Mouse (Mus musculus) forebrain, embryonic 12.5 days (tissue): ENCODE results near the gene Rnft1. TPM values are rescaled to one million over a fixed set of nuclear protein-coding genes. Genes with fewer than 3 reads are reported as not detected.
"Not testable (repeated sequence)": the region's sequence is repeated elsewhere in the genome, so short reads cannot be mapped to it uniquely, and the experiment has no call there.

Experiments
- ATAC-seq: fragments of 200-750 bp; cut with Nextera tagmentation; 2 replicates; pipeline ENCODE4 v1.8.0; 2017; ENCODE audit warnings: moderate TSS enrichment; ENCODE audit not compliant: low FRiP score
- H3K27ac ChIP-seq: fragments of 300-500 bp; sonication (generic); 2 replicates; pipeline ENCODE4 v1.5.1; 2016; ENCODE audit warnings: mild to moderate bottlenecking
- H3K27me3 ChIP-seq: fragments of 300-500 bp; sonication (generic); 2 replicates; pipeline ENCODE4 v1.6.1; 2016; ENCODE audit warnings: mild to moderate bottlenecking
- H3K36me3 ChIP-seq: fragments of 300-500 bp; sonication (generic); replicated peaks from 2 replicates; pipeline ENCODE4 v1.6.1; 2016; ENCODE audit warnings: mild to moderate bottlenecking
- H3K4me1 ChIP-seq: fragments of 300-500 bp; sonication (generic); 2 replicates; pipeline ENCODE4 v1.6.1; 2016
- H3K4me2 ChIP-seq: fragments of 300-500 bp; sonication (generic); 2 replicates; pipeline ENCODE4 v1.6.1; 2016; ENCODE audit warnings: mild to moderate bottlenecking, moderate library complexity
- H3K4me3 ChIP-seq: fragments of 300-500 bp; sonication (generic); replicated peaks from 2 replicates; pipeline ENCODE4 v1.5.1; 2016; ENCODE audit warnings: mild to moderate bottlenecking
- H3K9ac ChIP-seq: fragments of 300-500 bp; sonication (generic); 2 replicates; pipeline ENCODE4 v1.6.1; 2016; ENCODE audit warnings: mild to moderate bottlenecking
- H3K9me3 ChIP-seq: fragments of 300-500 bp; sonication (generic); 2 replicates; pipeline ENCODE4 v1.6.1; 2016
- WGBS: fragments of 180-500 bp; shearing (Covaris S2); methylation state at CpG from one replicate; pipeline ENCODE4 v1.1.7; 2016; 5-methylcytosine and 5-hydroxymethylcytosine counted together
- polyA plus RNA-seq: library from polyadenylated mRNA; unstranded; fragments of >200 nt; fragmentation: Nextera tagmentation; extraction: Ambion mirVana; gene quantifications from 2 replicates; pipeline ENCODE4 v1.2.1, GENCODE M21; 2016

Gene Rnft1
- polyA plus RNA-seq: 19.4 and 22.6 TPM in 2 replicates

DNA sequence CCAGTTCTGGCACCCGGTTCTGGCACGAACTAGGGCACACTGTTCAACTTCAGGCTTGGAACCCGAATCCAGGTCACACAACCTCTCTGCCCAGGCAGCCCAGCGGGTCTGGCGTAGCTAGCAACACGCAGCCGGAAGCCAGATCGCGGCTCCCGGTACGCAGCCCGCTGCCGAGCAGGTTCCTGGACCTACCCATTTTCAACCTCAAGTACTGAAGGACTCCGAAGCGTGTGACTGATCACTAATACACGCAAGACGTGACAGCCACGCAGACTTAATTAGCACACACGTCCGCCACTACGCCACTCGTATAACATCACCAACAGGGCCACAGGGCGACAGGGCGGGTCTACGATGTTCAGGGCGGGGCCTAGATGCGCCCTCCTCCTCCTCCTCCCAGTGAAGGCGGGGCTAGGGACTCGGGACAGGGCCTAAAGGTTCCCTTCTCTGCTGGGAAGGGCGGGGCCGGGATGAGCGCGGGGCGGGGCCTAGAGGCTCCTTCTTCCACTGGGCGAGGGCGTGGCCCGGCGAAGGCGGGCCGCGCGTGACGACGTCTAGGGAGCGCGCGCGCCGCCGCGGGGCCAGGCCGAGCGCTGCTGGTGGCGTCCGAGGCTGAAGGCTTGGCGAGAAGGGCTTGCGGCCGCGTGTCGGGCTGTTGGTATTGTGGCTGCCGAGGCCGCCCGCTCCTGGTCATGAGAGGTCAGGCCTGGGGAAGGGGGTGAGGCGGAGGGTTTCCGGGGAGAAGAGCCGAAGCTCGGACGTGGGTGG, at the start of gene Rnft1:
Rnft1 (plus strand) TSS at position 557 of the 768 bp plus-strand sequence.
- Histone ChIP-seq H3K36me3 (0 out of 2 replicates have a peak, but pooled peaks cover under 1% of the 10 kb centered on the region), H3K27me3 (peaks cover 10% of the 10 kb centered on the region; the same call in 1 of the 2 replicates), H3K9me3 (no peaks in the 10 kb centered on the region), H3K4me3 (peak within 1 kb of the TSS; percentile 66), H3K27ac (peak within 1 kb of the TSS; percentile 68), H3K4me1 (peaks cover 11% of the 10 kb centered on the region), H3K4me2 (peak within 1 kb of the TSS; percentile 77), H3K9ac (peak within 1 kb of the TSS; percentile 71)
- peak; percentile 98 for ATAC-seq
- under 1% methylated on average over 67 of the region's 68 CpGs for WGBS

DNA sequence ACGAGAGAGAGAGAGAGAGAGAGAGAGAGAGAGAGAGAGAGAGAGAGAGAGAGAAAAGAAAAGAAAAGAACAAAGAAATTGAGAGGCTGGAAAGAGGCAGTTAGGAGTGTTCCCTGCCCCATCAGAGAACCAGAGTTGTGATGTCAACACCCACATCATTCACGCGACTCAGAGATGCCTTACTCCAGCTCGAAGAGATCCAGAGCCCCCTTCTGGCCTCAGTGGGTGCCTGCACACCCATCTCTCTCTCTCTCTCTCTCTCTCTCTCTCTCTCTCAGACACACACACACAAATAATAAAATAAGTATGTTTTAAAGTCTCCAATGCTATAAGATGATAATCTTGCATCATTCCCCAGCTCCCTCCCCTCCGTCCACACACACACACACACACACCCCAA, 47.6 kb upstream of the Rnft1 start:
- H3K36me3 ChIP-seq: no peaks in the 10 kb centered on the region
- no peaks in the 10 kb centered on the region for H3K4me1 ChIP-seq
- H3K4me3 ChIP-seq: no peak overlapping the region
- H3K9me3 ChIP-seq: no peaks in the 10 kb centered on the region
- no peak overlapping the region for H3K27ac ChIP-seq
- H3K9ac ChIP-seq: no peak overlapping the region
- peaks cover 9% of the 10 kb centered on the region for H3K27me3 ChIP-seq
- WGBS: 25% methylated on average over 5 of the region's 5 CpGs
- no peak overlapping the region for H3K4me2 ChIP-seq
- no peak for ATAC-seq

DNA sequence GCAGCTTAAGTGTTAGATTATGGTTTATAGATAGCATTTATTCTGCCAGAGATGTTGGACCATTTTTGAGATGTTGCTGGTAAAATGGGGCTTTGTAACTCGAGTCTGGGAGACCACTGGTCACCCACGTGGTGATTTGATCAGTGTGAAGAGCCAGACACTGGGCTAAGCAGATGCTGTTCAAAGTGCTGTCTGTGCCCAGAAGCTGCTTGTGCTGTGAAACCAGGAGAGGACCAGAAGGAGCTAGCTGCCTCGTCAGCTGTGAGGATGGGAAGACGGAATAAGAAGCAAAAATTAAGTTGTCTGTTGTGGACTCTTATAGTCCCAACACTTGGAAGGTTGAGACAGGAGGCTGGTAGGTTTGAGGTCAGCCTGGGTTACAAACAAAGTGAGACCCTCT, 46.2 kb upstream of the Rnft1 start:
- Histone ChIP-seq H3K9me3 (no peaks in the 10 kb centered on the region), H3K4me2 (no peak overlapping the region), H3K4me3 (no peak overlapping the region), H3K27ac (no peak overlapping the region), H3K4me1 (no peaks in the 10 kb centered on the region), H3K36me3 (no peaks in the 10 kb centered on the region), H3K27me3 (peaks cover 9% of the 10 kb centered on the region), H3K9ac (no peak overlapping the region)
- no peak for ATAC-seq
- WGBS: 53% methylated on average over 4 of the region's 4 CpGs

DNA sequence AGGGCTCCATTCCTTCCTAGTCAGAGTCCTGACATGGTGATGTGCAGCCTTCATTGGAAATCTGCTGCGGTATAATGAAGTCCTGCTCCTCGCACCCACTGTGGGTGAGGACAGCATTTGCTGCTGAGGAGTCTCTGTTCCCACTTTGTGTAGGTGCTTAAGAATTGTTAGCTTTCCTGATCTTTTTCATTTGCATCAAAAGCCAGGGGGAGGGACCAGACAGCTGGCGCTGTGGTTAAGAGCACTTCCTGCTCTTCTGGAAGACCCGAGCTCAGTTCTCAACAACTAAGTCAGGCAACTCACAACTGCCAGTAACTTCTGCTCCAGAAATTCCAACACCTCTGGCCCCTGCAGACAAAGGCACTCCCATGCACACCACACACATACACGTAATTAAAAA, 43.7 kb upstream of the Rnft1 start:
- no peak overlapping the region for H3K27ac ChIP-seq
- ATAC-seq: no peak
- no peaks in the 10 kb centered on the region for H3K36me3 ChIP-seq
- H3K27me3 ChIP-seq: peaks cover 8% of the 10 kb centered on the region
- no peak overlapping the region for H3K9ac ChIP-seq
- no peak overlapping the region for H3K4me2 ChIP-seq
- no peaks in the 10 kb centered on the region for H3K4me1 ChIP-seq
- H3K9me3 ChIP-seq: no peaks in the 10 kb centered on the region
- WGBS: 73% methylated on average over 5 of the region's 5 CpGs
- H3K4me3 ChIP-seq: no peak overlapping the region

DNA sequence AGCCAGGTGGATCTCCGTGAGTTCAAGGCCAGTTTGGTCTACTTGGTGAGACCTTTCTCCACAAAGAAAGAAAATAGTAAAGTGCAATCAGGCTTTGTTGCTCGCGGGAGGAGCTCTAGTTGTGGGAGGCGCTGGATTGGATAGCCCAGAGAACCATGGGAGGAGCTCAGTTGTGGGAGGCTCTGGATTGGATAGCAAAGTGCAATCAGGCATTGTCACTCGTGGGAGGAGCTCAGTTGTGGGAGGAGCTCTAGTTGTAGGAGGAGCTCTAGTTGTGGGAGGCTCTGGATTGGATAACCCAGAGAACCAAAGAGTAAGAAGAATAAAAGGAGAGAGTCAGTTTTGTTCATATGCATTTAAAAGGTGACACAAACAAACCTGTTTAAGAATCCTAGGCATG, 30.5 kb upstream of the Rnft1 start:
- no peak overlapping the region for H3K4me3 ChIP-seq
- no peaks in the 10 kb centered on the region for H3K9me3 ChIP-seq
- WGBS: 87% methylated on average over 5 of the region's 5 CpGs
- H3K27me3 ChIP-seq: no peaks in the 10 kb centered on the region
- H3K27ac ChIP-seq: no peak overlapping the region
- no peaks in the 10 kb centered on the region for H3K36me3 ChIP-seq
- no peak overlapping the region for H3K4me2 ChIP-seq
- no peaks in the 10 kb centered on the region for H3K4me1 ChIP-seq
- no peak for ATAC-seq
- no peak overlapping the region for H3K9ac ChIP-seq

DNA sequence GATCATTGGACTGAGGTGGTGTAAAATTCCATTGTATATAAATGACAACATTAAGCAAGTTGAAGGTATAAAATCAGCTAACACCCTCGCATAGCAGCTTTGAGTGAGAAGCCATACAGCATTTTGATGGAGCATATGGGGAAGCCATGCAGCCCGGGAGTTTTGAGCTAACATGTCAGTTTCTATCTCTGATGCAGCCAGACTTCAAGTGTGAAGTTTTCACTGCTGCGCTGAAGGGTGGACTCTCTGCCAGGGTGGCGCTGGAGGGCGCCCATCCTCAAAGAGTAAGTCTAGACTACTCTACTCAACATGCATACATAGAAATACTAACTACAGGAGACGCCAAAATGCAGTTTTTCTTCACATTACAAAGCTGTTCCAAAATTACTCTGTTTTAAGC, 26.9 kb upstream of the Rnft1 start:
- H3K27ac ChIP-seq: no peak overlapping the region
- no peak overlapping the region for H3K4me3 ChIP-seq
- no peak for ATAC-seq
- no peaks in the 10 kb centered on the region for H3K27me3 ChIP-seq
- no peak overlapping the region for H3K9ac ChIP-seq
- 88% methylated on average over 6 of the region's 6 CpGs for WGBS
- no peaks in the 10 kb centered on the region for H3K9me3 ChIP-seq
- no peak overlapping the region for H3K4me2 ChIP-seq
- H3K36me3 ChIP-seq: no peaks in the 10 kb centered on the region
- no peaks in the 10 kb centered on the region for H3K4me1 ChIP-seq

DNA sequence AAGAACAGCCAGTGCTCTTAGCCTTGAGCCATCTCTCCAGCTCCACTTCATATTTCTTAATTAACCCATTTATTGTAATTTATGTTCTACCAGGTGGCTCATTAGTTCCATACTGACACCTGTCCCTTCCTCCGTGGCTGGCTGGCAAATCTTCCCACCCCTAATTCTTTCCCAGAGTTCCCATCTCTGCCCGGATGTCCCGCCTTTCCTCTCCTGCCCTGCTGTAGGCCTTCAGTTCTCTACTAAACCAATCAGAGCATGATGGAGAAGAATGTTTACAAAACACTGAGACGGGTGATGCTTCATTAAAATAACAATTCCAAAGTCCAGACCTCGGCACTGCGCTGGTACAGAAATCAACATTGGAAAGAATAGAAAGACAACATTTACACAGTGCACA, 25.6 kb upstream of the Rnft1 start:
- H3K9me3 ChIP-seq: no peaks in the 10 kb centered on the region
- 91% methylated on average over 6 of the region's 6 CpGs for WGBS
- H3K4me1 ChIP-seq: no peaks in the 10 kb centered on the region
- H3K27ac ChIP-seq: no peak overlapping the region
- H3K4me2 ChIP-seq: no peak overlapping the region
- no peak for ATAC-seq
- H3K36me3 ChIP-seq: no peaks in the 10 kb centered on the region
- no peak overlapping the region for H3K4me3 ChIP-seq
- no peak overlapping the region for H3K9ac ChIP-seq
- no peaks in the 10 kb centered on the region for H3K27me3 ChIP-seq

DNA sequence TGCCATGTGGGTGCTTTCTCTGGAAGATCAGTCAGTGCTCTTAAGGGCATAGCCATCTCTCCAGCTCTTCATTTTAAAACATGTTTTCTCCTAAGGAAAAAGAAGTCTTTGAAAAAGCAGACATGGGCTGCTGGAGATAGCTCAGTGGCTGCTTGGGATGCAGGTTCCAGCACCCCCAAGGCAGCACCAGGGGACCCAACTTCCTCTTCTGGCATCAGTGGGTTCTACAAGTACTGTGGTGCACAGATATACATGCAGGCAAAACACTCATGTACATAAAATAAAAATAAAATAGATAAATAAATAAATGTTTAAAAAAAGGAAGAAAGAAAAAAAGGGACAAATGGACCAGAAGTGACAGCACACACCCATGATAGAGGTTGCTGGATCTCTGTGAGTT, 21.9 kb upstream of the Rnft1 start:
- no peak for ATAC-seq
- no peaks in the 10 kb centered on the region for H3K36me3 ChIP-seq
- no peak overlapping the region for H3K27ac ChIP-seq
- no peak overlapping the region for H3K4me2 ChIP-seq
- no peaks in the 10 kb centered on the region for H3K9me3 ChIP-seq
- no peaks in the 10 kb centered on the region for H3K27me3 ChIP-seq
- H3K4me1 ChIP-seq: no peaks in the 10 kb centered on the region
- no peak overlapping the region for H3K4me3 ChIP-seq
- no peak overlapping the region for H3K9ac ChIP-seq

DNA sequence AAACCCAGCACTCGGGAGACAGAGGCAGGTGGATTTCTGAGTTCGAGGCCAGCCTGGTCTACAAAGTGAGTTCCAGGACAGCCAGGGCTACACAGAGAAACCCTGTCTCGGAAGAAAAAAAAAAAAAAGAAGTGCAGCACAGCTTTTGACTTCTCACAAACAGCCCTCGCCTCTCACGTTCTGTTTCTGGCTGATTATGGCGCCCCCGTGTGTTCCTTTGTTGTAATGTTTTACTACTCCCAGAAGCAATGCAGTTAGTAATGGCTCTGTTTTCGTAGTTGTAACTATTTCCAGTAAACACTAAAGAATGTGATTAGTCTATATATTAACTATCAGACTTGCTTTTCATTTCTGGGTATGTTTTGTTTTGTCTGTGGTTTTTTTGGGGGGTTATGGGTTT, 20.2 kb upstream of the Rnft1 start:
- not testable (repeated sequence) for H3K9ac ChIP-seq, H3K27ac ChIP-seq, H3K9me3 ChIP-seq, H3K4me1 ChIP-seq, H3K4me3 ChIP-seq, ATAC-seq, H3K27me3 ChIP-seq, H3K36me3 ChIP-seq, H3K4me2 ChIP-seq
- 19% methylated on average over 8 of the region's 8 CpGs for WGBS

DNA sequence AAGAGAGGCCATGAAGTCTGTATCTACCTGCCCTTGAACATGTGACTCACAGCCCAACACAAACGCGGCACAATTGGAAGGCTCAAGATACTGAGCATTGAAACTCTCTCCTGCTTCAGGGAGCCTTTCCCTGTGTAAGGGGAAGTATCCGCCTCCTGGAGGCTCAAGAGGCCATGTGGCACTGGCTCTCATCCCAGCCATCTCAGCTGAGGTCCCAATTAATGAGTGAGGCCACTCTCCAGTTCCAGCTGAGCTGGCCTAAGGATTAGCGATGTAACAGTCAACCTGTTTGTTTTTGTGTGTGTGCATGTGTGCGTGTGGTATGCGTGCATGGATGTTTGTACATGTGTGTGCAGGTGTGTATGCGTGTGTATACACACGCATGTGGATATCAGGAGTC, 16.1 kb upstream of the Rnft1 start:
- H3K4me3 ChIP-seq: no peak overlapping the region
- H3K9ac ChIP-seq: no peak overlapping the region
- no peaks in the 10 kb centered on the region for H3K36me3 ChIP-seq
- 0 out of 2 replicates have a peak, but pooled peaks cover 5% of the 10 kb centered on the region for H3K27me3 ChIP-seq
- peaks cover 19% of the 10 kb centered on the region for H3K4me1 ChIP-seq
- H3K9me3 ChIP-seq: no peaks in the 10 kb centered on the region
- H3K4me2 ChIP-seq: no peak overlapping the region
- ATAC-seq: no peak
- no peak overlapping the region for H3K27ac ChIP-seq
- WGBS: 71% methylated on average over 8 of the region's 8 CpGs

DNA sequence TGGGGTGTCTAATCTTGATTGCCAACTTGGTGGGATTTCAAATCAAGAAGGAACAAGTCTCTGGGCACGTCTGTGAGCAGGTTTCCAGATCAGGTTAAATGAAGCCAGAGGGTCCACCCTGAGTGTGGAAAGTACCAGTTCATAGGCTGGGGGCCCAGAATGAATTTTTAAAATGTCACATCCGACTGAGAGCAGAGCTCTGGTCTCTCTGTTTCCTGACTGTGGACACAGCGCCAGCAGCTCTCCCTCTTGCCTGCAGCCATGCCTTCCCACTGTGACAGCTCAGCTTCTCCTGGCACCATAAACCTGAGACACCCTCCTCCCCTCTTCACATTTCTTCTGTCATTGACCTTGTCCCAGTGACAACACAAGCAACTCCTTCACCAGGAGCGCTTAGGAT, 15.5 kb upstream of the Rnft1 start:
- no peaks in the 10 kb centered on the region for H3K36me3 ChIP-seq
- no peak overlapping the region for H3K27ac ChIP-seq
- H3K4me1 ChIP-seq: peaks cover 19% of the 10 kb centered on the region
- 69% methylated on average over 4 of the region's 4 CpGs for WGBS
- no peak overlapping the region for H3K9ac ChIP-seq
- no peak for ATAC-seq
- no peaks in the 10 kb centered on the region for H3K9me3 ChIP-seq
- no peak overlapping the region for H3K4me3 ChIP-seq
- no peak overlapping the region for H3K4me2 ChIP-seq
- 0 out of 2 replicates have a peak, but pooled peaks cover 5% of the 10 kb centered on the region for H3K27me3 ChIP-seq

DNA sequence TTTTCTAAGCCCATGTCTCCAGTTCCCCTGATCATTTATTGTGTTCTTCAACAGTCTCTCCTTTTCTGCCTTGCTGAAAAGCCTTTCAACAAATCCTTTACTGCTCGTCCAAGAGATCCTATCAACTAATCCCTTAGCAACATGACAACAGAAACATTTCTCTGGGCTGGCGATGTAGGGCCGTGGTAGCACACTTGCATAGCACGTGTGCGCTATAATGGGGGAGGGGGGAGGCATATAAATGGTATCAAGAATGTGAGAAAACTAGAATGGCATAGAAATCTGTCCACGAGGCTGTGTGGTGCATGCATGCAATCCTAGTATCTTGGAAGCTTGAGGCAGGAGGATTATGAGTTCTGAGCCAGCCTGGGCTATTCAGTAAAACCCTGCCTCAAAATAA, 12.7 kb upstream of the Rnft1 start:
- H3K27ac ChIP-seq: no peak overlapping the region
- H3K4me2 ChIP-seq: no peak overlapping the region
- no peak overlapping the region for H3K4me3 ChIP-seq
- ATAC-seq: no peak
- peaks cover 19% of the 10 kb centered on the region for H3K4me1 ChIP-seq
- H3K9me3 ChIP-seq: no peaks in the 10 kb centered on the region
- no peak overlapping the region for H3K9ac ChIP-seq
- 31% methylated on average over 6 of the region's 6 CpGs for WGBS
- no peaks in the 10 kb centered on the region for H3K36me3 ChIP-seq
- peaks cover 8% of the 10 kb centered on the region; the same call in 1 of the 2 replicates for H3K27me3 ChIP-seq

DNA sequence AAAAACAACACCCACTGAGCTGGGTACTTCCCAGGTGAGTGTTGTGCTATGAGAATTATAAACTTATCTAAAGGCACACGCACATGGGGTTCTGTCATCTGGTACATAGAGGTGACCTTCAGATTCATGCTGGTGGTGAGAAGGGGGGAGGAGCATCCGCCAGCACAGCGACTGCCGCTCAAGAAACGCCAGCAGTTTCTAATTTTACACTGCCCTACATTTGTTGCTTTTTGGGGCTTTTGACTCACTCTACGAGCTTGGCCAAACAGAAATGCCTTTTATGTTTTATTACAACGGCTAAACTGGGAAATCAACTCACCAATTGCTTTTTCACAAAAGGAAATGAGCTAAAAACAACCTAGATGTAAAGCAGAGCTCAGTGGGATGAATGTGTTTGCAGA, 11.7 kb upstream of the Rnft1 start:
- Histone ChIP-seq H3K9ac (no peak overlapping the region), H3K4me1 (peaks cover 19% of the 10 kb centered on the region), H3K27me3 (peaks cover 8% of the 10 kb centered on the region; the same call in 1 of the 2 replicates), H3K9me3 (no peaks in the 10 kb centered on the region), H3K4me2 (peak overlapping the region; percentile 22), H3K36me3 (no peaks in the 10 kb centered on the region), H3K4me3 (no peak overlapping the region), H3K27ac (no peak overlapping the region)
- WGBS: 43% methylated on average over 7 of the region's 7 CpGs
- ATAC-seq: no peak
